Mouse (Mus musculus) v-Abl transformed pro-B cells (cell line): Measurements from ENCODE around the gene Dnaaf2.

Experiments
- in situ Hi-C, 2 experiments: fragments of 400-800 bp; cut with MboI; formaldehyde crosslinking; loops; one replicate each; pipeline ENCODE4 v1.15.1; 2025; ENCODE audit not compliant: unreplicated experiment in 2 of 2

Gene Dnaaf2

GRCm38 (mm10) chr12:69198164-69198535 lies at the start of gene Dnaaf2:
Gene Dnaaf2 (minus strand): TSS chr12:69198429.
- in situ Hi-C loops = loop anchor here (25.0 kb wide), 3 partner anchors 789 to 1764 kb away; partner anchors contain the start of genes Frmd6 (in 1 of the 2), Psma3 (in 1 of the 2) and Sav1 (in 1 of the 2)

- in situ Hi-C loops = loop anchor here in 1 of 2 experiments (5.0 kb wide), 1 partner anchor 55 kb away; the partner anchor contains the start of gene Klhdc2
Measured at GRCm38 (mm10) chr12:69241771-69242431, 43.7 kb upstream of the Dnaaf2 start.

- in situ Hi-C loops = loop anchor here in 1 of 2 experiments (5.0 kb wide), 1 partner anchor 56 kb away; the partner anchor contains the start of gene Klhdc2
Measured at GRCm38 (mm10) chr12:69241405-69241770, 43.2 kb upstream of the Dnaaf2 start.

- in situ Hi-C loops = loop anchor here in 1 of 2 experiments (5.0 kb wide), 1 partner anchor 56 kb away; the partner anchor contains the start of gene Klhdc2
Measured at GRCm38 (mm10) chr12:69240876-69241275, 42.6 kb upstream of the Dnaaf2 start, which contains the start of gene Klhdc1. Gene Klhdc1 (plus strand): TSS chr12:69241176.

- in situ Hi-C loops = no loop called here
Measured at GRCm38 (mm10) chr12:69238284-69238683, 40.1 kb upstream of the Dnaaf2 start.

GRCm38 (mm10) chr12:69235782-69236181 lies 37.6 kb upstream of the Dnaaf2 start:
- in situ Hi-C loops = no loop called here

- in situ Hi-C loops = loop anchor here in 1 of 2 experiments (5.0 kb wide), 1 partner anchor 68 kb away; the partner anchor contains the start of gene Klhdc2
Measured at GRCm38 (mm10) chr12:69229251-69229650, 31.0 kb upstream of the Dnaaf2 start.

- in situ Hi-C loops = loop anchor here in 1 of 2 experiments (5.0 kb wide), 1 partner anchor 69 kb away; the partner anchor contains the start of gene Klhdc2
Measured at GRCm38 (mm10) chr12:69227776-69228466, 29.7 kb upstream of the Dnaaf2 start, which contains the start of gene Pole2. Gene Pole2 (minus strand): TSS chr12:69228195.

GRCm38 (mm10) chr12:69220613-69221277 lies 22.5 kb upstream of the Dnaaf2 start:
- in situ Hi-C loops = no loop called here

GRCm38 (mm10) chr12:69216587-69216986 lies 18.4 kb upstream of the Dnaaf2 start:
- in situ Hi-C loops = loop anchor here in 1 of 2 experiments (10.0 kb wide), 1 partner anchor 478 kb away; no protein-coding TSS in a partner anchor

GRCm38 (mm10) chr12:69215000-69215785 lies 17.0 kb upstream of the Dnaaf2 start:
- in situ Hi-C loops = loop anchor here (5.0 to 10.0 kb wide), 5 partner anchors 82 to 480 kb away; partner anchors contain the start of genes Klhdc2 (in 1 of the 2) and Vcpkmt (in 1 of the 2)

GRCm38 (mm10) chr12:69214393-69214792 lies 16.2 kb upstream of the Dnaaf2 start:
- in situ Hi-C loops = loop anchor here (5.0 to 10.0 kb wide), 5 partner anchors 83 to 480 kb away; partner anchors contain the start of genes Klhdc2 (in 1 of the 2) and Vcpkmt (in 1 of the 2)

GRCm38 (mm10) chr12:69213186-69213777 lies 15.1 kb upstream of the Dnaaf2 start:
- in situ Hi-C loops = loop anchor here (5.0 to 10.0 kb wide), 5 partner anchors 84 to 482 kb away; partner anchors contain the start of genes Klhdc2 (in 1 of the 2) and Vcpkmt (in 1 of the 2)

- in situ Hi-C loops = loop anchor here (5.0 to 10.0 kb wide), 5 partner anchors 86 to 484 kb away; partner anchors contain the start of genes Klhdc2 (in 1 of the 2) and Vcpkmt (in 1 of the 2)
Measured at GRCm38 (mm10) chr12:69211057-69211456, 12.8 kb upstream of the Dnaaf2 start.

- in situ Hi-C loops = loop anchor here (5.0 to 10.0 kb wide), 5 partner anchors 87 to 484 kb away; partner anchors contain the start of genes Klhdc2 (in 1 of the 2) and Vcpkmt (in 1 of the 2)
Measured at GRCm38 (mm10) chr12:69210056-69210979, 12.1 kb upstream of the Dnaaf2 start.

GRCm38 (mm10) chr12:69208520-69208919 lies 10.3 kb upstream of the Dnaaf2 start:
- in situ Hi-C loops = loop anchor here in 1 of 2 experiments (5.0 kb wide), 1 partner anchor 81 kb away; no protein-coding TSS in a partner anchor

GRCm38 (mm10) chr12:69207926-69208325 lies 9.7 kb upstream of the Dnaaf2 start:
- in situ Hi-C loops = loop anchor here in 1 of 2 experiments (5.0 kb wide), 1 partner anchor 81 kb away; no protein-coding TSS in a partner anchor
